Mouse (Mus musculus) forebrain, postnatal 0 days (tissue): ENCODE measurements at regions not wholly inside any gene's neighbourhood (a gene's known extent, or its start where the extent isn't known, plus 50 kb on each side); places are given as distances from the start of the nearest gene placed in this dataset.

ENCODE experiments used
- ATAC-seq: fragments of 200-750 bp; cut with Nextera tagmentation; 2 replicates; pipeline ENCODE4 v1.8.0; 2017; ENCODE audit warnings: mild to moderate bottlenecking, moderate library complexity
- DNase-seq: peaks from one replicate; pipeline ENCODE4 v3.0.0-alpha.2; 2015
- H3K27ac ChIP-seq: fragments of 300-500 bp; sonication (generic); 2 replicates; pipeline ENCODE4 v1.5.1; 2014; ENCODE audit warnings: low read depth, mild to moderate bottlenecking, antibody characterized with exemption, low read length, moderate library complexity, mixed read lengths
- H3K27me3 ChIP-seq: fragments of 300-500 bp; sonication (generic); 2 replicates; pipeline ENCODE4 v1.6.1; 2014; ENCODE audit warnings: mild to moderate bottlenecking, low read length, mixed read lengths; ENCODE audit not compliant: insufficient read depth
- H3K36me3 ChIP-seq: fragments of 300-500 bp; sonication (generic); 2 replicates; pipeline ENCODE4 v1.6.1; 2014; ENCODE audit warnings: mild to moderate bottlenecking, moderate library complexity; ENCODE audit not compliant: insufficient read depth
- H3K4me1 ChIP-seq: fragments of 300-500 bp; sonication (generic); 2 replicates; pipeline ENCODE4 v1.6.1; 2014; ENCODE audit warnings: antibody characterized with exemption; ENCODE audit not compliant: insufficient read depth
- H3K4me2 ChIP-seq: fragments of 300-500 bp; sonication (generic); 2 replicates; pipeline ENCODE4 v1.6.1; 2014; ENCODE audit warnings: low read depth, mild to moderate bottlenecking, moderate library complexity
- H3K4me3 ChIP-seq: fragments of 300-500 bp; sonication (generic); 2 replicates; pipeline ENCODE4 v1.5.1; 2014; ENCODE audit warnings: low read depth, low read length, mixed read lengths
- H3K9ac ChIP-seq: fragments of 300-500 bp; sonication (generic); 2 replicates; pipeline ENCODE4 v1.6.1; 2014; ENCODE audit warnings: mild to moderate bottlenecking
- H3K9me3 ChIP-seq: fragments of 300-500 bp; sonication (generic); 2 replicates; pipeline ENCODE4 v1.6.1; 2016; ENCODE audit warnings: low read length
- CTCF ChIP-seq: sonication (generic); IDR thresholded peaks from 2 replicates; pipeline ENCODE4 v1.5.1; 2016; ENCODE audit warnings: antibody characterized with exemption, control low read depth, low read depth
- WGBS: fragments of 180-500 bp; shearing (Covaris S2); extraction: QIAGEN DNeasy Blood & Tissue Kit; methylation state at CpG from one replicate; pipeline ENCODE4 v1.1.7; 2014; 5-methylcytosine and 5-hydroxymethylcytosine counted together

DNA sequence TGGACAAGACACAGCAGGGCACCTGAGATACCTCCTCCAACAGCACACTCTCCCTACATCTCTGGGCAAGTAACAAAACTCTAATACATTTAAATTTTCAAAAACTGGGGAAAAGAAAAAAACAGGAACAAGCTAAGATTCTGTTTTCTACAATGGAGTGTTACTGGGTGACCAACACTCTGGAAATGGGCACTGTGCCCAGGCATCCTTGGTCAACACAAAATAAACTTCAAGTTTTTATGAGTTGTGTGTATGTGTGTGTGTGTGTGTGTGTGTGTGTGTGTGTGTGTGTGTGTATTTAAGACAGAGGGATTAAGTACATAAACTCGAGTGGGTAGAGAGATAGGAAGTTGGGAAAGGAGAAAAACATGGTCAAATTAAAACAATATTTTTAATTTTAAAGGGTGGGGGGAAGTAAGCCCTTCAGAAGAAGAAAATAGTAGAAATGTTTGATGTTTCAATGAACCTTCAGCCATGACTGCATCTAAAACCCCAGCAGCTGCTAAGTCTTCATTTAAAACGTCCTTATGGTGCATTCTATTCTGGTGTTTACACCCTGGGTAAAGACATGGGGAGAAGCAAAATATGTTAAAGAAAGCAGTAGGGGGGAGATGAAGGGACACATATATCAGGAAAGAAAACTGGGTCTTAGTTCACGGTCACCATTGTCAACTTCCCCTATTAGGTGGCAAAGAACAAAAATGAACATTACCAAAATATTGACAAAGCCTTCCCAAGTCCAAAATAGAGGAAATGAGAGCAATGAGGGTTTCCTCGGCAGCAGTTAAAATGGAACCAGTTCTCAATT lies 681.8 kb downstream of the Pdcd6ip start:
- no peaks in the 10 kb centered on the region for H3K9me3 ChIP-seq
- no peak for TF ChIP-seq CTCF
- peak; percentile 48 for ATAC-seq
- no peaks in the 10 kb centered on the region for H3K4me1 ChIP-seq
- H3K9ac ChIP-seq, result no peak overlapping the region
- H3K27ac ChIP-seq, result no peak overlapping the region
- no peaks in the 10 kb centered on the region for H3K36me3 ChIP-seq
- WGBS, result 61% methylated on average over 4 of the region's 4 CpGs
- peak; percentile 36 for DNase-seq
- no peaks in the 10 kb centered on the region for H3K27me3 ChIP-seq
- H3K4me3 ChIP-seq, result no peak overlapping the region
- H3K4me2 ChIP-seq, result no peak overlapping the region

GRCm38 (mm10) chr9:113021866-113022645 lies 686.0 kb downstream of the Pdcd6ip start:
- WGBS, result 63% methylated on average over 6 of the region's 6 CpGs
- ATAC-seq, result no peak
- no peak overlapping the region for H3K27ac ChIP-seq

GRCm38 (mm10) chr9:113019576-113019975 lies 688.5 kb downstream of the Pdcd6ip start:
- H3K4me3 ChIP-seq, result no peak overlapping the region
- H3K27ac ChIP-seq, result peak overlapping the region; percentile 71
- 31% methylated on average over 6 of the region's 6 CpGs for WGBS
- no peak overlapping the region for H3K4me2 ChIP-seq
- TF ChIP-seq CTCF, result no peak
- no peak overlapping the region for H3K9ac ChIP-seq
- H3K4me1 ChIP-seq, result 0 out of 2 replicates have a peak, but pooled peaks cover under 1% of the 10 kb centered on the region
- ATAC-seq, result peak; percentile 75
- peak; percentile 67 for DNase-seq
- H3K9me3 ChIP-seq, result no peaks in the 10 kb centered on the region
- no peaks in the 10 kb centered on the region for H3K27me3 ChIP-seq
- no peaks in the 10 kb centered on the region for H3K36me3 ChIP-seq

More at GRCm38 (mm10) chr9:113021866-113022645, 686.0 kb downstream of the Pdcd6ip start:
- Histone ChIP-seq H3K4me1 (no peaks in the 10 kb centered on the region), H3K4me2 (no peak overlapping the region), H3K27me3 (no peaks in the 10 kb centered on the region), H3K9me3 (no peaks in the 10 kb centered on the region), H3K36me3 (no peaks in the 10 kb centered on the region), H3K9ac (no peak overlapping the region), H3K4me3 (no peak overlapping the region)
- no peak for TF ChIP-seq CTCF
- no peak for DNase-seq

DNA sequence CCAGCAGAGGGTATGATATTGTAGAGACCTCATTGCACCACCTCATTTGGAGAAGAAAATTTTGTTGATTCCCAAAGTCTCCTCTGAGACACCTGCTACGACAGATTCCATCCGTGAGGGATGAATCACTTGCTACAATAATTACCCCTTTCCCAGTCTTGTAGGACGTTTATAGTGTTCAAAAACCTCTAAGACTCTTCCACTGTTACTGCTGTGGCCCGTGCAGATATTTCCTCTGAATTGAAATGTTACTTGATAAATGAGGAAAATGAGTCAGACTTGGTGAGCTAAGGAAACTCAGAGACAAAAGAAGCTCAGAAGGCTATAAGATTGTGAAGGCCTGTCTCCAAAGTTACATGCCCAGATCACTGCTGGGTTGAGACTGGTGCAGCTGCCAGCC lies 700.0 kb downstream of the Pdcd6ip start:
- DNase-seq (no peak), ATAC-seq (no peak)
- Histone ChIP-seq H3K9me3 (no peaks in the 10 kb centered on the region), H3K9ac (no peak overlapping the region), H3K4me3 (no peak overlapping the region), H3K4me2 (no peak overlapping the region), H3K27me3 (no peaks in the 10 kb centered on the region), H3K36me3 (no peaks in the 10 kb centered on the region), H3K4me1 (no peaks in the 10 kb centered on the region), H3K27ac (no peak overlapping the region)
- no peak for TF ChIP-seq CTCF
- WGBS, result 82% methylated on average over 4 of the region's 4 CpGs

DNA sequence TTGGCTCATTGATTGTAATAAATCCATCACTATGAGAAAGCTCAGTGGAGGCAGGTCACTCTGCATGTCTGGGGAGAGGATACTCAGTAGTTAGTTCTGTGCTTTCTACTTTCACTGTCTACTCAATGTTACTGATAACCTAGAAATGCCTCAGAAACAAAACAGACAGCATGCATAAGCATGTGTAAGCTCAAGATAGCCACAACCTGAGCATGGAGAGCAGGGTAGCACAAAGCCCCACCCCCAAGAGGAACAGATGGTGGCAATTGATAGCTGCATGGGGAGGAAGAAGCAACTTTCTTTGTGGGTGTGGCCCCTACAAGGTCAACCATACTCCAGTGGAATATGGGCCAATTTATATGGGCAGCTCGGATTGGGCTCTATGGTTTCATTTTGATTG lies 711.9 kb downstream of the Pdcd6ip start:
- no peaks in the 10 kb centered on the region for H3K27me3 ChIP-seq
- no peak overlapping the region for H3K9ac ChIP-seq
- H3K27ac ChIP-seq, result no peak overlapping the region
- no peak overlapping the region for H3K4me3 ChIP-seq
- no peak for TF ChIP-seq CTCF
- 78% methylated on average over 1 of the region's 1 CpGs for WGBS
- ATAC-seq (no peak), DNase-seq (no peak)
- no peaks in the 10 kb centered on the region for H3K4me1 ChIP-seq
- H3K4me2 ChIP-seq, result no peak overlapping the region
- no peaks in the 10 kb centered on the region for H3K9me3 ChIP-seq
- no peaks in the 10 kb centered on the region for H3K36me3 ChIP-seq

- no peaks in the 10 kb centered on the region for H3K9me3 ChIP-seq
- H3K27me3 ChIP-seq, result no peaks in the 10 kb centered on the region
- DNase-seq, result no peak
- no peak for TF ChIP-seq CTCF
- no peak overlapping the region for H3K9ac ChIP-seq
- H3K4me2 ChIP-seq, result no peak overlapping the region
- no peak overlapping the region for H3K27ac ChIP-seq
- no peaks in the 10 kb centered on the region for H3K4me1 ChIP-seq
- no peak overlapping the region for H3K4me3 ChIP-seq
- no peaks in the 10 kb centered on the region for H3K36me3 ChIP-seq
- WGBS, result 66% methylated on average over 4 of the region's 4 CpGs
- no peak for ATAC-seq
These were observed 713.3 kb downstream of the Pdcd6ip start for GRCm38 (mm10) chr9:112994774-112995173.

DNA sequence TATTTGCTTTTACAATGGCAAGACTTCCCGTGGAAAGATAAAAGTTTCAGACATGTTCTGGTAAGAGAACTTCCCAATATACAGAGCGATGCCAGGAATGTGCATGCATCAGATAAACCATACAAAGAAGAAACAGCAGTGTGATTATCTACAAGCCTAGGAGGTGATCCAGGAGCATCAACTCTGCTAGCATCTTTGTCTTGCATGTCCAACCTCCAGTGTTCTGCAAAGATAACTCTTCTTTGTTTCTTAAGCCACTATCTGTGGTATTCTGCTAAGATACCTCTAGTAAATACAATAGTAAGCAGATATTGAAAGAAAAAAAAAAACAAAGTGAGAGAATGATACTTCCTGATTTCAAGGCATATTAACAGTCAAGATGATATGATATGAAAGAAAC lies 714.4 kb downstream of the Pdcd6ip start:
- WGBS, result 85% methylated on average over 2 of the region's 2 CpGs
- DNase-seq, result no peak

More for the DNA sequence above, 714.4 kb downstream of the Pdcd6ip start:
- Histone ChIP-seq H3K36me3 (no peaks in the 10 kb centered on the region), H3K27ac (no peak overlapping the region), H3K9ac (no peak overlapping the region), H3K4me1 (no peaks in the 10 kb centered on the region), H3K27me3 (no peaks in the 10 kb centered on the region), H3K4me3 (no peak overlapping the region), H3K4me2 (no peak overlapping the region), H3K9me3 (no peaks in the 10 kb centered on the region)
- no peak for TF ChIP-seq CTCF
- no peak for ATAC-seq
